Mouse (Mus musculus): ENCODE data around the gene Etv3.

DNA sequence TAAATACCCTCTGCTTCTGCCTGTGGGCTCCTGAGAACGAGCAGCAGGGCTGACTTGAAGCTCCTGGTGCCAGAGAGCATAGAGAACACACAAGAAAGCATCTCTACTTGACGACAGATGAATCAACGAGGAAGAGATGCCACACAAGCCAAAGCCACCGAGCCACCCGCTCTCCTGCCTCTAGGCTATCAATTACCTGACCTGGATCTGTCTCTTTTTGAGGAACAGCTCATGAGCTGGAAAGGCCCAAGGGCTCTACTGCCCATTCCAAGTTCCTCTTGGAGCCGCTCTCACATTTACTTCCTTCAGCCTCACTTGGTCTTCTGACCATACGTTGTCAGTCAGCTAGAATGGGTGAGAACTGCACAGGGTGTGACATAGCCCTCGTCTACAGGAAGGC is 36.2 kb downstream of the Etv3 start:
- TF ChIP-seq RAD21 (IDR thresholded peaks at IDR 0.05; ENCODE audit: low read depth, low read length), result no peak
- TF ChIP-seq EP300 (IDR thresholded peaks at IDR 0.05; ENCODE audit: low read depth in 1 of 2, low read length in 2 of 2), result no peak
- TF ChIP-seq MAX (IDR thresholded peaks at IDR 0.05; ENCODE audit: low read length), result no peak
- TF ChIP-seq CTCF (IDR thresholded peaks at IDR 0.05 in 2 of 3, conservative IDR thresholded peaks at IDR 0.05 in 1 of 3; ENCODE audit: control insufficient read depth in 1 of 3, insufficient read depth in 1 of 3, low read depth in 2 of 3, low read length in 3 of 3, poor library complexity in 1 of 3, severe bottlenecking in 1 of 3), result no peak
- no peak for TF ChIP-seq POLR2A (IDR thresholded peaks at IDR 0.05; ENCODE audit: control insufficient read depth in 1 of 2, insufficient read depth in 1 of 2, low read depth in 1 of 2, low read length in 2 of 2, poor library complexity in 1 of 2)
- no peak for TF ChIP-seq TBP (IDR thresholded peaks at IDR 0.05; ENCODE audit: low read depth, low read length)
- no peak for TF ChIP-seq CHD1 (IDR thresholded peaks at IDR 0.05; ENCODE audit: low read depth, low read length)
- no peak for TF ChIP-seq ETS1 (IDR thresholded peaks at IDR 0.05; ENCODE audit: low read depth, low read length)
- no peak for TF ChIP-seq NELFE (IDR thresholded peaks at IDR 0.05; ENCODE audit: low read depth, low read length)
